Mouse (Mus musculus): ENCODE measurements around the gene Dusp3.

Gene Dusp3

DNA sequence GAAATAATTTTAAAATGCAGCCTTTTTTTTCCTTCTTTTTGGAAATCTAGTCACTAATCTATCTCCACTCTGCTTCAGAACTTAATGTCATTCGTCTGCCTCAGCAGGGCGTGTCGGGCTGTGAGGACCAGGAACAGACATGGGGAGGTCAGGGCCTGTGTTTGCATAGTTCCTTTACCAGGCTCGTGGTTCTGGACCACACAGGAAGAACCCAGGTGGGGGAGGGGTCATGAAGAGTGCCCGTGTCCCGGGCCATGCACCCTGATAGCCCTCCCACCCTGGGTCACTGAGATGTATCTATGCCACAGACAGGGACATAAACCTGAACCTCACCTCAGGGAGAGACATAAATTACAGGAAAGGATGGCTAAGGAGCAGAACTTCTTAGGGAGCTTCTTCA is 12.6 kb downstream of the Dusp3 start:
- no peak for DNase-seq (ENCODE audit: low spot score)

DNA sequence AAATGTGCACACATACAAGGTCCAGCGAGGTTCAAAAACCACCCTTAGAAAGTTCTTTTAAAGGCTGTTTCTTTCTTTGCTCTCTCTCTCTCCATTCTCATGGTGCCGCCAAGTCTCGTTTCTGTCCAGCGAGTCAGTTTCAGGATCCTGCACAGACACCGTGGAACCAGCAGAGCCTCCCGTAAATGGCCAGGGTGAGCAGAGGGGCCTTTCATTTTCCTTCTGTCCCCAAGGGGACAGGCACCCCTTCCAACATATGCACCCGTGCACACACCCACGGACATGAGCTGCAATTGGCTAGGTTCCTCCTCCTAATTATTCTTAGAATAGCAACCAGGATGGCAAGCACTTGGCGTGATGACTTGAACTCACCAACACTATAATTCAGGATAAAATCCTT is 13.3 kb downstream of the Dusp3 start:
- DNase-seq (ENCODE audit: low spot score) = no peak

DNA sequence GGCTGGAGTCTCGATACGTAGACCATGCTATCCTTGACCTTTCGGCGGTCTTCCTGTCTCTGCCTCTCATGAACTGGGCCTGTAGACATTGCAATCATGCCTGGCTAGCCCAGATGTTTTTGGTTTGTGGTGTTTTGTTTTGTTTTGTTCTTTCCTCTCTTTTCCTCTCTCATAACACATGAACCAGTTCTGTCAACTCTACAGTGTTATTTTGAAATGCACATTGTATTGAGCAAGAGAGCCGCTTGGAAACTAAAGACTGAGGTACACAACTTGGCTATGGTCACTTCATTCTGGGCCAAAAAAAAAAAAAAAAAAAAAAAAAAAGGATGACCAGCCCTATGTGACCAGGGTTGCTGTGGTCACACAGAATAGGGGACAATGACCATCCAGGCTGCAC is 14.2 kb downstream of the Dusp3 start:
- no peak for DNase-seq (ENCODE audit: low spot score)

DNA sequence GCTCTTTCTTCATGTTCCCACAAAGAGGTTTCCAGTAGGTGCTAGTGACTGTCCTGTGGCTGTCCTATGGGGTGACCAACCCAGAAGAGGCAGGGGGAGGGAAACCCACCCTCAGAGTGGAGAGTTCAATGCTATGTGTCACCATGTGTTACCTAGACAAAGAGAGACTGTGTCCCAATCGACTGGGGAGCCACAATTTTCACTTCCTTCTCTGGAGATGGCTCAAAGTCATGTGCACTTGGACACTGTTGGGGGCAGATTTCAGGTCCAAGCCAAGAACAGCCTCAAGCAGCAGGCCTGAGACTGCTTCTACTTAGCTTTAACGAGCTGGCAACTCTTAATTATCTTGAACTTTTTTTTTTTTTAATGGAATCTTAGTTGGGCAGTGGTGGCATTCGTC is 14.7 kb downstream of the Dusp3 start:
- no peak for DNase-seq (ENCODE audit: low spot score)

DNA sequence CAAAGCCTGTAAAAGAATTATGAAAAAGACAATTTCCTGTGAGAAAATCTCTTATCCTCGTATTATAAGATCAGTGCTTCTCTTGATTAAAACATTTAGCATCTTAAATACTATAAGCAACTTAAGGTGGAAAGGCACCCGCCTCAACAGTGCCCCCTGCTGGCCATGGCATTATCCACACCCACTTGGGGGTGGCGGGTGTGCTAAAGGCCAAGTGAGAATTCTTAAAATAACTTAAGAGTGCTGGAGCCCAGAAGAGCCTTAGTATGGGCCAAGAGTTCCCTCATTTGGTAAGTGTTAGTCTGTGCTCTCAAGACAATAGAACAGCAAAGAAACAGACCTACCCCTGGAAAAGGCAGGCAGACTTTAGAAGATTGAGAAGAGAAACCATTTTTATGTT is 15.4 kb downstream of the Dusp3 start:
- no peak for DNase-seq (ENCODE audit: low spot score)

DNA sequence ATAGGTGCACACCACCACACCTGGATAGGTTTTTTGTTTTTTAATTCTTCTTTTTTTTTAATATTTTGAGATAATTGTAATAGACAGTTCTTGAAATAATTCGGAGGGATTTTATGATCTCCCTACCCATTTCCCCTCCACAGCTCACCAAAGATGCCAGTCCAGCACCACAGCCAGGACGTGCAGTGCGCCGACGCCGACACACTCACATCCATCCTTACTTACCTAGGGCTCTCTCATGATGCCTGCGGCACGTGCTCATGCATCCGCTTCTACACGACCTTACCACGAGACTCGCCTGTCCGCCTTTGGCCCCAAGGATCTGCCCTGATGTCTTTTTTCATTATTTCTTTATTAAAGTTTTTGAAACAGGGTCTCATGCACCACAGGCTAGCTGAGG is 17.0 kb downstream of the Dusp3 start:
- no peak for DNase-seq (ENCODE audit: low spot score)

DNA sequence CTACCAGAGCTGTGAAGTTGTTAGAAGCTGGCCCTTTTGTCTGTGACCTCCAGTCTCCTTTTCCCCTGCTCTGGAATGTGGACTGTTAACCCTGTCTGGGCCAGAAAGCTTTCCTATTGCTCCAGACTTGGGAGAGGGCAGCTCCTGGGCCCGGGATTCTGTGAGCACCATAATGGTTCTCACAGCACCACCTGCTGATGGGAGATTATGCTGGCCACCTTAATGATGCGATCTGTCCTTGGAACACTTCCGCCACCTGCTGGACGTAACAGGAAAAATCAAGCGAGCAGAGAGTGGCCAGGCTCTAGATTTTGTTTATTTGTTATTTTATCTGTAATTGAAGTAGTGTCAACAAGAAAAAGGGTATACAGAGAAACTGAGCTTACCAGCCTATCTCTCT is 18.0 kb downstream of the Dusp3 start:
- peak; percentile 64 for DNase-seq (ENCODE audit: low spot score)

DNA sequence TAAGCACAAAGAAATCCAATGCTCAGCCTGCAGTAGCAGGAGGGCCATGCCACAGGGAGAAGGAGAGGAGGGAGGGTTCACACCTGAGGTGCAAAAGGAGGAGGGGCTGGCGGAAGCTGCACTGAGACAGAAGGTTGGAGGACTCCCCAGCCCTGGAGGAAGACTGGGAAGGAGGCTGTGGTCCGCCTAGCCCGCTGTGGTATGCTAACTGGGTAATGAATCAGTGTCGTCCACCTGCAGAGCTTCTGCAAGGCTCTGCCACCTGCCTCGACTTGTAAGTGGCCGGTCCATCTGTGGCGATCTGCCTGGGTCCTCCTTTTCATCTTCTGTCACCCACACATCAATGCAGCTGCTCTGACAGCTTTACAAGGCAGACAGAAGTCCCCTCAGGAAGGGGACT is 18.5 kb downstream of the Dusp3 start:
- no peak for DNase-seq (ENCODE audit: low spot score)

DNA sequence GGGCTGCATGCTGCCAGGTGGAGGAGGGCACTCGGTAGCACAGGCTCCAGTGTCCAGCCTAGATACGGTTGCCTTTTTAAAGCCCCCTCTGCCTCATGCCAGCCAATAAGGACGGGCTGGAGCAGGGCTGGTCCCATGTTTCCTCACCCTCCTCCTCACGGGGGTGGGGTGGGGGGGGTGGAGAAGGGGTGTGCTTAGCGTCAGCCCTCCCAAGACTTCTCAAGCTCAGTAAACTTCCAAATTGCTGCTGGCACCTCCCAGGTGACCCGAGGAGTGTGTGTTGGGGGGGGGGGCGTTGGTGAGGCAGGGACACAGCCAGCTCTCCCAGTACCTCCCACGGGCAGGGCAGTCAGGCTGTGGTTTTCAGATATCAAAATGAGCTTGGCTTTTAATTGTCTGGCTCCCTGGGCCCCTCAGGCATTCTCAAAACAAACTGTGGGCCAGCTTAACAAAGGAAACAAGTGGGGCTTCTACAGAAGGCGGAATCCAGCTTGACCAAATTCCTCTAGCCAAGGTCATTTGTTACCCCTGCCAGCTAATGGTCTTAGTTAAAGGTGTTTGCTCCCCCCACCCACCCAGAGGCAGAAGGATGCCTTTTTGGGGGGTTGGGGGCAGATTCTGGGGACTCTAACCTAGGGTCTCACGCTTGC is 19.7 kb downstream of the Dusp3 start, which contains the start of gene Sost:
TSS of gene Sost (minus strand) at position 51 of the 650 bp plus-strand sequence.
- DNase-seq (ENCODE audit: low spot score) = no peak

DNA sequence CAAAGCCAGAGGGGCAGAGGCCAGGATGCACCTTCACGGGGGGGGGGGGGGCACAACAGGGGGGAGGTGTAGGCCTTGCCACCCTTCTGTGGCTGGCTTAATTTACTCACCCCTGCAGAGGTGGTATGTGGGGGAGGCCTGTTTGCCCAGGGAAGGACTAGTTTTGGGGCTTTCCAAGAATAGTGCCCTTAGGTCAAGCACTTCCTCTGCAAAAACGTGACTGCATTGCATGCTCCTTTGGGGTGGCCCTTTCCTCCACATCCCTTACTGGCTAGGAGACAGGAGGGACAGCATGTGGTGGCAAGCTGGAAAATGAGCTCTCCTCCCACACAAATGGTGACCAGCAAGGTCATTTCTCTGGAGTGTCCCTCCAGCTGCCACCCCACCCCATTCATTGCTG is 21.3 kb downstream of the Dusp3 start:
- no peak for DNase-seq (ENCODE audit: low spot score)

DNA sequence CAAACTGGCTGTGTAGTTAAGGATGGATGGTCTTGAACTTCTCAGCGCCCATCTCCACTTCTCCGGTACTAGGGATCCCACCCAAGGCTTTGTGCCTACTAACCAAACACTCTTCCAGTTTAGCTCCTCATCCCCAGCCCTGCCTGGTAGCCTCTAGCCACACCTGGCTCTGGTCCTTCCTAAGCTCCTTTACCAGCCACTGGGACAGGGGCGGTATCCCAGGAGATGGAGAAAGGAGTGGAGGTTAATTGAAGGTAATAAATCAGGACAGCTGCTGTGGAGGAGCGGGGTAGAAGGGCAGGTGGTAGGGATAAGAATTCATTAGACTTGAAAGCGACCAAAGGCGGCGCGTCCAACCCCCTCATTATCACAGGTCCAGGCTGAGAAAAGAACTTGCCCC is 22.2 kb downstream of the Dusp3 start:
- no peak for DNase-seq (ENCODE audit: low spot score)

DNA sequence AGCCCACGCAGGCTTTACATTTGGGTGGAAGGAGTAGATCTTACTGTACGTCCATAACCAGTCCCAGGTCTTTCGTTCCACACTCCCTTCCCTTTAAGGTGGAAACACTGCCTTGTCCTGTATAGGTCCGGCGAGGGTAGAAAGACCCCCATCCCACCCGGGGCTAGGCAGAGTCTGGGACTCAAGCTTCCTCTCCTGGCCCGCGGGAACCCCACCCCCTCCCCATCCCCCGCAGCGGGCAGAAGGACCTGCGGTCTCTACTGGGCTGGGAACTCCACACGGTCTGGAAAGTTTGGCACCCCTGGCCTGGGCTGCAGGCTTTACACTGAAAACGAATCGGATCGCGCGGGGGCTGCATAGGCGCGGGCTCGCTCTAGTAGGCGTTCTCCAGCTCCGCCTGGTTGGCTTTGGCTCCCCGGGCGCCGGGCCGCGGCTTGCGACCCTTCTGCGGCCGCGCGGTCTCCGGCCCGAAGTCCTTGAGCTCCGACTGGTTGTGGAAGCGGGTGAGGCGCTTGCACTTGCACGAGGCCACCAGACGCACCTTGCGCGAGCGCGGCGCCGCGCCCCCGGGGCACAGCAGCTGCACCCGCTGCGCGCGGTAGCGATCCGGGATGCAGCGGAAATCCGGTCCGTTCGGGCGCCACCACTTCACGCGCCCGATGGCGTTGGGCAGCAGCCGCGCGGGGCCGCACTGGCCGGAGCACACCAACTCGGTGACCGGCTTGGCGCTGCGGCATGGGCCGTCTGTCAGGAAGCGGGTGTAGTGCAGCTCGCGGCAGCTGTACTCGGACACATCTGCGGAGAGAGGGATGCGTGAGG is 23.1 kb downstream of the Dusp3 start:
- peak; percentile 19 for DNase-seq (ENCODE audit: low spot score)

DNA sequence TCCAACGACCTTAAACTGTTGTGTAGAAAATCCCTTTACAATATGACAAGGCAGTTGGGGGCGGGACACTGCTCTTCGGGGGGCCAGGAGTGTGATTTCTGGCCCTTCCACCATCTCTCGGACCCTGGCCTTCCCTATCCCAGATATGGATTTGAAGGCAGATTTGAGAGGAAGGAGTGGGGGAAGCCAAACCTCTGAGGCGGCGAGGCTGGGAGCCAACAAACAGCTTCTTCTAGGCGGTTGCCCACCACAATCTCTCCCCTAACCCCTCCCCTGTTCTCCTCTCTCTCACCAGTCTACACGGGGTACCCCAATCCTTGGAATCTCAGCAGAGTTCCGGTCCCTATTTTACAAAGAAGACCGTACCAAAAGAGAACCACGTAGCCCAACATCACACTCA is 23.8 kb downstream of the Dusp3 start:
- DNase-seq (ENCODE audit: low spot score) = no peak

DNA sequence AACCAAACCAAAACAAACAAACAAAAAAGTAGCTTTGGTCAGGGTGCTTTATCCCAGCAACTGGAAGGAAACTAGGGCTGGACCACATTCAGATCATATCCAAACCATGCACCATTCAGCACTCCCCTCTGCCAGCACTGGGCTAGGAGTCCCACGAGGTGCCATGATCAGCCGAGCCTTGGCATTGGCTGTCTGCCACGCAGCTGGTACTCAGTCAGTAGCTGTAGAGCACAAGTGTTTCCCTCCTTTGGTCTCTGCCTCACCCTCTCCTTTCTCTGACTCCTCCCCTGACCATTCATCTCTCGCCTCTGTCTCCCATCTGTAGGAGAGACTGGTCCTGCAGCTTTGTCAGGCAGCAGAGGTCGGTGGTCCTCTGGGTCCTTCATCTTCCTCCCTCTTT is 29.3 kb downstream of the Dusp3 start:
- no peak for DNase-seq (ENCODE audit: low spot score)

DNA sequence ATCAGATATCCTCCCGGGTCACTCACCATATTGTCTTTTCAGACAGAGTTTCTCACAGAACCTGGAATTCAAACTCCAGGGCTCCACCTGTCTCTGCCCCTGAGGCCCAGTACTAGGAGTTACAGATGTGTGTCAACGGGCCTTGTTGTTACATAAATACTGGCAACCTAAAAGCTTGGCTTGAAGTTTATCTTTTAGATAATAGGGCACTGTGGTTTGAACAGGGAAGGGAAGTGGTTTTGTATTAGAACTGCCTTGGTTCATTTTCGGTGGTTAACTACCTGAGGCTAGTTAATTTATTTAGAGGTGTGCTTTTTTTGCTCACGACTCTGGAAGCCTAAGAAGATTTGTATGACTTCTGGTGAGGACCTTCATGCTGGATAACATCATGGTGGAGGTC is 33.4 kb downstream of the Dusp3 start:
- DNase-seq (ENCODE audit: low spot score) = no peak

DNA sequence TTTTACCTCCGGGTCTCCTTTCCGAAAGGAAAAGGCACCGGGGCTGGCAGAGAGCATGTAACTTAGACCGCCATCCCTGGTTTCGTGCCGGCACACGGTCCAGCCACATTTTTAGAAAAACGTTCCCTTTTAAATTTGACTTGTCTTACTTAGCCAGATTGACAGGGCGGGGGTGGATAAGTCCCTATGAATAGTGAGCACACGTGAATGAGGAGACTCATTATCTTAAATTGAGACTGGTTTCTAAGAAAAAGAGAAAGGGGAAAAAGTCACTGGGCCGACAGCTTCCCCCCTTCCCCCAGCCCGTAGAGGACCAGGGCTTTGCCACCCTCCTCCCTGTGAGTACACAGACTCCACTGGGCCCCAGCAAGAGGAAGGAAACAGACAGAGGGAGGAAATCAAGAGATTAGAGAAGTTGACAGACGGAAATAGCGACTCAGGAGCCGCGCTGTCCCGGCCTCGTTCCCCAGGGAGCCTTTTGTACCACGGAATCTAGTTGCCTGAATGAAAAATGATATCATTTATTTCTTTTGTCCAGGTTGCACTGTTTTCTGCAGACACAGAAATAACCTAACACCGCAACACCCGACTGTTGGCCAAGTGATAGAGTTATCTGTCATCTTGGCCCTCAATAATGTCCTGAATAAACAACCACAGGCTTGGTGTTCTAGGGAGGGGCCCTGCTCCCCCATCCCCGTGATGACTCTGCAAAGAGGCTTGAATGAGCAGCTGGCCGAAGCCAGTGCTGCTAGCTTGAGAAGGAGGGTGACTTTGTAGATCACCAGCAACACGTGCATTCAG is 34.1 kb downstream of the Dusp3 start:
- no peak for DNase-seq (ENCODE audit: low spot score)

DNA sequence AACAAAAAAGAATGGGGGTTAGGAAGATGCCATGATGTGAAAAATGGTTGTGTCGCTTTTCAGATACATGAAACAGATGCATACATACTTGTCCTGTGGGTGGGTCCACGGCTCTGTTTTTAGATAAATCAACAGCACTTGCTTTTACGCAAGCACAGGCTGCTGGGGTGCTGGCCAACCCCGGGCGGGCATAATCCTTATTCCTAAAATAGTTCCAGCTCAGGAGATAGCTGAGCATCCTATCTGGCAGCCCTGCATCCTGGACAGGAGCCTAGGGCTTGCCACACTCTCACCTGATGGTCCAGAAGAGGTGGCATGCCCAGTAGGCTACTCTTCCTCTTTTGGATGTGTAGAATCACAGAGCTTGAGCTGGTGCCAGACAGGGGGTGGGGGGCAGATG is 36.8 kb downstream of the Dusp3 start:
- DNase-seq (ENCODE audit: low spot score) = no peak

DNA sequence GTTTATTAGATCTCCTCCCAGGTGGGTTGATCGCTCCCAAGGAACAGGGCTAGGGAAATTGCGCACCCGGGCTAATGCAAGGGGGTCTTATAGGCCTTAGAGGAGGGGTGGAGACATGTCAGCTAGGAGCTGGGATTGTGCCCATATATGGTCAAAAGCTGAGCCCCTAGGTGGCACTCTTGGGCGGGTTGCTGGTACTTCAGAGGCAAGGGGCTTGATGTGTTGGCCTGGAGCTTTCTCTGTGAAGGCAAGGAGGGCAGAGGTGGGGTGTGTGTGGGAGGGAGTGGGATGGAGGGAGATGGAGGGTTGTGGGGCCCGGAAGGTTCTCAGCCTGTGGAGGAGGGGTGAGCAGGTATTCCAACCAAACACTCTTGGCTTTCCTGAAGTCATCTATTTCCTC is 40.3 kb downstream of the Dusp3 start:
- DNase-seq (ENCODE audit: low spot score) = no peak

DNA sequence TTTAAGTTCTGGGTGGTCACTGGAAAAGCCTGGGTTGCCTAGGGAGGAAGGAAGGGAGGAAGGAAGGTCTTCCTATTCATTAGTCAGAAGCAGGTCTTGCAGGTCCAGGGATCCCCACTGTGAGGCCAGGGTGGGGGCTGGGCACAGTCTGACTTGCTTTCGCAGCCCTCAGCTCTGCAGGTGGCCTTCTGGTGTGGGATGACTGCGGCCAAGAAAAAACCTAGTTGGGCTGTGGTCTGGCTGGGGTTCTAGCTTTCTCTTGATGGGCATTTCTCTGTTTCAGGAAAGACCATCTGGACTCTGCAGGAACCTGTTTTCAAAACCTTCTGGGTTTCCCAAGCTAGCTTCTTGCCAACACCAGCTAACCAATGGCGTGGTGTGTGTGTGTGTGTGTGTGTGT is 43.8 kb downstream of the Dusp3 start:
- no peak for DNase-seq (ENCODE audit: low spot score)

DNA sequence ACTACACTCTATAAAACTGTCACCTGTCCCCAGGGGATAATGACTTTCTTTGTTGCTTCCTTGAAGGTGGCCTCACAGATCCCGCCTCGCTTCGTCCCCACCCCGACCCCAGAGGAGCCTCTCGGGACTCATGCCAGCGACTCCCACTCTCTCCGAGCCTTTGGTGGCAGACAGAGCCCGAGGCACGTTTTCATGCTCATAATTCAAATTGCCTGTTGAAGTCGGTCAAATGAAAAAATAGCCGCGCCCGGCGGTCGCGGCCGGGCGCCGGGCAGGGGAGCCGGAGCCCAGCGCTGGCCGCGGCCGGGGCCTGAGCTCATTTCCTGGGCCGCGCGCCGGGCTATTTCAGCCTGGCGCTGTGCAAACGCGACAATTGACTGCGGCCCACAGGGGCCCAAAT is 49.7 kb downstream of the Dusp3 start:
- no peak for DNase-seq (ENCODE audit: low spot score)

DNA sequence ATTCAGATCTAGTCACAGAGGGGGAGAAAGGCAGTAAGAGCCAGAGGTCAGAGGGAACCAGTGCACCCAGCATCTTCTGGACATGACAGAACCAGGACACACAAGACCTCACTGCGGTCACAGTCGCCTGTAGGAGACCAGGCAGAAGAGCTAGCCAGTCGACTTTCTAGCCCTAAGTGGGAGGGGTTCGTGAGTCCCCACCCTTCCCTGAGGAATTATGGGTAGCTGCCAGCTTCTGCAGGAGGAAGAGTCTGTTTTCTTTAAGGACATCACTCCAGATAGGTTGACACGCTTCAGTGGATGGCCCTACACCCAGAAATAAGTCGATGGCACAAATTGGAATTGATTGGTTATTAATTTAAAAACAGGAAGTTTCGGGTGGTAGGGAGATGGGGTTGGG is 50.4 kb downstream of the Dusp3 start:
- no peak for DNase-seq (ENCODE audit: low spot score)

DNA sequence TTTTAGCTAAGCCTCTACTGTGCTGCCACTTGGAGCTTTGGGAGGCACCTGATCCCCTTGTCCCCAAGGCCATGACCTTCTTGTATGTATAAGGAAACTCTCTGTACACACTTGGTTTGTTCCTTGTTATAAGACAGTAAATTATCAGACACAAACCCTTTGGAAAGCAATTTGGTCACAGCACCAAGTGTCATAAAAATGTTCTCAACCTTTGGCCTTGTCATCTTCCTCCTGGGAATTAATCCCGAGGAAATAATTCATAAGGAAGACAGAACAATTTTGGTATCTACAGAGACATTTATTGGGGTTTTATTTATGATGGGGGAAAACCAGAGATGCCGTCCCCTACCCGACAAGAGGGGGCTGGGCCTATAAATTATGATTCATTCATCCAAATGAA is 51.1 kb downstream of the Dusp3 start:
- no peak for DNase-seq (ENCODE audit: low spot score)

DNA sequence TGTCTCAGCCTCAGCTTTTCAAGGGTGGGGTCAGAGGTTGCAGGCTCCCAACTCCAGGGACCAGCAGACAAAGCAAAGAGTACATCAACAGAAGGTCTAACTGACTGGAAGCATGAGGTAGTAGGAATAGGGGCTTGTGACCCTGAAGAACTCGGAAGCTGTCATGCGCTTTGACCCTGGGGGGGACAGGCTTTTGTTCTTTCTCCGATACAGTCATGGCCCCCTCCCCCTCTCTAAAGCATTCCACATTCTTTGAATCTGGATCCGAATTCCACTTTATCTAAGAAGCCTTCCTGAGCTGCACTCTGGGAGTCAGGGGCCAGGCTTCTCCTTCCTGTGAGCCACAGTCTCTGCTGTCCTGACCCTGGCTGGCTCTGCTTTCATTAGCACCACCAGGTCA is 54.8 kb downstream of the Dusp3 start:
- no peak for DNase-seq (ENCODE audit: low spot score)
